Mouse (Mus musculus) gastrocnemius, postnatal 4 days (tissue): Measurements from ENCODE around the gene Itm2a. TPM values are rescaled to one million over a fixed set of nuclear protein-coding genes. Genes with fewer than 3 reads are reported as not detected.

ENCODE experiments used
- DNase-seq, 2 experiments: peaks; one replicate each; pipeline ENCODE4 v3.0.0; 2021 to 2022; ENCODE audit warnings: low spot score in 2 of 2, mixed read lengths in 2 of 2
- long read RNA-seq, 2 experiments: library from polyadenylated mRNA; stranded (forward); transcript quantifications; one replicate each; pipeline ENCODE4 v2.0.0; 2021
- total RNA-seq, 2 experiments: library from RNA; stranded (reverse); gene quantifications; 2 replicates each; pipeline ENCODE4 v1.2.3; 2021

Gene Itm2a
- total RNA-seq = 1,000 to 10,000 TPM; 1,812 to 1,861 TPM
- long read RNA-seq, experiment 1, transcript Itm2a-201 (6 exons, 1,744 nt) = major isoform, 5,103 of 5,213 reads
- long read RNA-seq, experiment 1, partial matches to known transcripts = 29 of 5,213 reads
- long read RNA-seq, experiment 1, other reads (novel, unspliced or antisense) = 81 of 5,213 reads
- long read RNA-seq, experiment 2, transcript Itm2a-201 (6 exons, 1,744 nt) = major isoform, 4,856 of 4,972 reads
- long read RNA-seq, experiment 2, partial matches to known transcripts = 51 of 4,972 reads
- long read RNA-seq, experiment 2, other reads (novel, unspliced or antisense) = 65 of 4,972 reads

GRCm38 (mm10) chrX:107402915-107403912 is at the start of gene Itm2a:
TSS of gene Itm2a (minus strand) at chrX:107403376.
- DNase-seq = peak; percentile 25 to 57

DNA sequence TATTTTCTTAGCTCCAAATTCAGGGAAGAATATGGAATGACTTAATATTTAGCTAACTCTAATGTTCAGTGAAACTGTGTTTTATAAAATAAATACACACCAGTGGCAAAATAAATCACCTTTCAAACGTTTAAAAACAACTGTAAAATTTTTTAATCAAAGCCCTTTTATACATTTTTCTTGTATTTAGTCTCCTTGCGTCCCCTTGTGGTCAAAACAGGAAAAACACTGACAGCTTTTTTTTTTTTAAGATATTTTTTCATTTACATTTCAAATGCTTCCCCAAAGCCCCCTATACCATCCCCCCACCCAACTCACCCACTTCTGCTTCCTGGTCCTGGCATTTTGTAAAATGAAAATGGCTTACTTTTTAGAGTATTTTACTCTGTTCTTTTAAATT is 32.7 kb upstream of the Itm2a start:
- DNase-seq = no peak

GRCm38 (mm10) chrX:107421304-107421703 is 18.1 kb upstream of the Itm2a start:
- no peak for DNase-seq

GRCm38 (mm10) chrX:107417345-107417744 is 14.2 kb upstream of the Itm2a start:
- no peak for DNase-seq

DNA sequence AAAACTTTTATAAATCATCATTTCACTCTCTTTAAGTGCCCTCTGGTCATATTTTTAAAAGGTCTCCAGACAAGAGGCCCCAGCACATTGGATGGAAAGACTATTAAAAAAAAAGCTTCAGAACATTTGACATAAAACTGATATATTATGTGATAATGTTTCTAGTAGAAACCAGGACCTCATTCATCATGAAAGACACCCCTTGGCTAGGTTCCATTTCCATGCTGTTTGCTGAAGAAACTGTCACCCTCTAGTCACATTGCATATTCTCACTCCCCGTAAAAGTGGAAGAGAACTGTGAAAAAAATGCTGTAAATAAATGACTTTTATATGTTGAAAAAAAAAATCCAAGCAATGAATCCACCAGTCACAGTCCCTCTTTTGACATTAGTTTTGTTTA is 12.8 kb upstream of the Itm2a start:
- DNase-seq = no peak

DNA sequence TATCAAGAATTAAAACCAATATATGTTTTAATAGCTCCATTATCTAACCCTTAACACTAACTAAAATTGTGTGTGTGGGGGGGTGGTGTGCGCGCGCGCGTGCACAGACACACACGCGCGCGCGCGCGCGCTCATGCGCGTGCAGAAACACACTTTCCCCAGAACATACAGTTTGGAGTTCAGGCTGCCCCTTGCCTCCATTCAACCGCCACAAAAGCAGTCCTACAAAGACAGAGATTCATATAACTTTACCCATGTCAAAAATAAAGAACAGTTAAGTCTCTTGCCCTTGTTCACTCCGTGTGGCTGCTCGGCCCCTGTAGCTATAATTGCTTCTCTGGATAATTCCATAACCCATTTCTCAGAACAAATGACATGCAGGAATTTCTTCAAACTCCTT is 695 bp downstream of the Itm2a start:
- DNase-seq = peak in 1 of 2 experiments; percentile 43

DNA sequence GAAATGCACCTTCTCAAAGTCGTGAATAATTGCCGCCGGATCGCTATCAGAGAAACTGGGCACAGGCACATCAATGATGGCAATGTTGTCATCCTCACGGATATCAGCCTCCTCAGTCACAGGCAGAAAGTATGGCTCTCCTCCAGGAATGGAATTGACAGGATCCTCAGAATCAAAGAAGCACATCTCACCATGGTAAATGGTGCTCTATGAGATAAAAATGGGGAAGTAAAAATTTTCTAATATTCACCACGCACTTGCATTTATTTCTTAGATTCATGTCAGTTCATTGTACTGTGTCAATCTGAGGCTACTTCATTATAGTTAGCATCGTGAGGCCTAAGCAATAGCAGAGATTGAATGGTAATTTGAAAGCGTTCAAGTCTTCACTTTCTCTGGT is 4.1 kb downstream of the Itm2a start:
- DNase-seq = no peak

DNA sequence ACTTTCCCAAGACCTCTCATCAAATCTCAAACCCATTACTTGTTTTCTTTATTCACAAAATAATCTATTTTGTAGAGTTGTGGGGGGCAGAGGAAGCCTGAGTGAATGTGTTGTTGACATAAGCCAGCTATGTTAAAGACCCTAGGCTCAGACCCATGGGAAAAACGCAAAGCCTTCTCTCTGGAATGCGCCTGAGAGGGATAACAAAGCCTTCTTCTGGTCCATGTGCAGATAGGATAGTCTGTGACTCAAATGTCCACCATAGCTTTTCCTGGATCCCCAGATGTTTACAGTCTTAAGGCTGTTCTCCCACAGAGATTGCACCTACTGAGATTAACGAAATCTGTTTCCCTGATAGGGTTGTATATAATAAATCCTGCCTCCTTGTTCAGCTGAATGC is 9.9 kb downstream of the Itm2a start:
- DNase-seq = no peak

DNA sequence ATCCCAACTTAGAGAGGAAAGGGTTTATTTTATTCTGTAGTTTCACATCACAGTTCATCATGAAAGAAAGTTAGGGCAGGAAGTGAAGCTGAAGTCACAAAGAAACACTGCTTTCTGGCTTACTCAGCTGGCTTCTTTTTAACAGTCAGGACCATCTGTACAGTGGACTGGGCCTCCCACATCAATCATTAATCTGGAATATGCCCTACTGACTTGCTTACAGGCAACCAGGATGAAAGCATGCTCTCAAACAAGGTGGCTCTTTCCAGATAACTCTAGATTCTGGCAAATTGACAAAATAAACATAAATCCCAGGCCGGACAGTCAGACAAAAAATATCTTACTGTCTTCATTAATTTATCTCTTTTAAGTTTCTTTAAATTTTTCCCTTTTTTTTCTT is 27.8 kb downstream of the Itm2a start:
- DNase-seq = no peak

Other genes starting within 250 kb of the Itm2a start
- under 1 TPM; 0.23 to 0.34 TPM for gene Gpr174, start 147.5 kb downstream of the Itm2a start, total RNA-seq